Comparison of ENCODE assay signal across 8 mouse cellular contexts in the genomic region with DNA sequence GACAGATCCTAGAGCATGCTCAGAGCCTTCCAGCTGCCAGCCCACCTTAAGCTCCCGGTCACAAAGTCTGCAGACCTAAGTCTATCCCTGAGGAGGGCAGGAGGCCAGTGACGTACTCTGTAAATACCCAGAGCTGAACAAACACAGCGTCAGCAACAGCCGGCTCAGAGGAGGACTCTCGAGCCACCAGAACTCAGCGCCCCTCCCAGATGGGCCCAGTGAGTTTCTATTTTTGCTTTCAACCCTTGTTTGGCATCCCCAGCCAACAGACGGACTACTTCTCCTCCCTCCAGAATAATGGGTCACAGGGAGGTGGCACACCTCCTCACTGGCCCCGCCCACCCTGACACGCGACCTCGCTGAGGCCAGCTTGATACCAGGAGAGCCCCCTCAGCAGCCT. TPM values are rescaled to one million over a fixed set of nuclear protein-coding genes. Genes with fewer than 3 reads are reported as not detected.
DNase-seq lines count a peak whose midpoint lies in the region; ATAC-seq and TF ChIP-seq lines count a peak whose summit lies in the region.

No protein-coding gene starts in this region.

- no peak for TF ChIP-seq CTCF in cortical plate, adult 2 months (IDR thresholded peaks at IDR 0.05; ENCODE audit: extremely low read depth, insufficient read depth, low read length)

- H3K9ac ChIP-seq in liver, embryonic 12.5 days: no peak overlapping the region
- no peak overlapping the region for H3K9ac ChIP-seq in liver, embryonic 11.5 days (ENCODE audit: low read depth, low read length)
- no peak overlapping the region for H3K9ac ChIP-seq in heart, embryonic 15.5 days
- peak overlapping the region; percentile 32; the same call in 1 of the 2 replicates for H3K9ac ChIP-seq in lung, embryonic 16.5 days (ENCODE audit: low read length)
- H3K9ac ChIP-seq in forebrain, embryonic 12.5 days: no peak overlapping the region

- H3K27me3 ChIP-seq in liver, embryonic 12.5 days (replicated peaks): peaks cover 54% of the 10 kb centered on the region
- H3K27me3 ChIP-seq in liver, embryonic 11.5 days (replicated peaks; ENCODE audit: control insufficient read depth, insufficient read depth, low read length): peaks cover 30% of the 10 kb centered on the region
- H3K27me3 ChIP-seq in heart, embryonic 15.5 days: peaks cover 18% of the 10 kb centered on the region
- H3K27me3 ChIP-seq in lung, embryonic 16.5 days (ENCODE audit: control insufficient read depth, insufficient read depth, low read depth, low read length): peaks cover 11% of the 10 kb centered on the region
- H3K27me3 ChIP-seq in forebrain, embryonic 12.5 days: peaks cover 68% of the 10 kb centered on the region

- no peaks in the 10 kb centered on the region for H3K4me1 ChIP-seq in liver, embryonic 12.5 days
- 0 out of 2 replicates have a peak, but pooled peaks cover 3% of the 10 kb centered on the region for H3K4me1 ChIP-seq in liver, embryonic 11.5 days (replicated peaks; ENCODE audit: control insufficient read depth, insufficient read depth, low read length)
- peaks cover 19% of the 10 kb centered on the region for H3K4me1 ChIP-seq in cortical plate, adult 2 months (ENCODE audit: control insufficient read depth, insufficient read depth, low read length)
- H3K4me1 ChIP-seq in heart, embryonic 15.5 days (replicated peaks): peaks cover 44% of the 10 kb centered on the region
- peaks cover 36% of the 10 kb centered on the region for H3K4me1 ChIP-seq in lung, embryonic 16.5 days (replicated peaks; ENCODE audit: control insufficient read depth, insufficient read depth, low read length)
- H3K4me1 ChIP-seq in forebrain, embryonic 12.5 days: peaks cover 13% of the 10 kb centered on the region

- no peak for ATAC-seq in liver, embryonic 12.5 days
- no peak for ATAC-seq in liver, embryonic 11.5 days (replicated peaks; ENCODE audit: low FRiP score)
- ATAC-seq in heart, embryonic 15.5 days (replicated peaks; ENCODE audit: insufficient number of reproducible peaks, insufficient read depth, low FRiP score, low read depth): peak; percentile 75
- peak; percentile 73 for ATAC-seq in lung, embryonic 16.5 days (ENCODE audit: low read depth)
- ATAC-seq in forebrain, embryonic 12.5 days (ENCODE audit: low FRiP score): no peak
- no peak for ATAC-seq in erythroid progenitor cell, adult 5-6 weeks (replicated peaks; ENCODE audit: low FRiP score, poor library complexity, severe bottlenecking)

- H3K4me2 ChIP-seq in liver, embryonic 12.5 days: peak overlapping the region; percentile 7; the same call in 1 of the 2 replicates
- no peak overlapping the region for H3K4me2 ChIP-seq in liver, embryonic 11.5 days
- H3K4me2 ChIP-seq in heart, embryonic 15.5 days: peak overlapping the region; percentile 36
- H3K4me2 ChIP-seq in lung, embryonic 16.5 days (ENCODE audit: low read depth, low read length): peak overlapping the region; percentile 28
- H3K4me2 ChIP-seq in forebrain, embryonic 12.5 days: no peak overlapping the region

- DNase-seq in liver, embryonic 11.5 days (ENCODE audit: low spot score): no peak
- no peak for DNase-seq in MN1 (ENCODE audit: low spot score)

- no peak for TF ChIP-seq POLR2A in cortical plate, adult 2 months (IDR thresholded peaks at IDR 0.05; ENCODE audit: extremely low read depth, insufficient read depth, low read length)

- no peaks in the 10 kb centered on the region for H3K36me3 ChIP-seq in liver, embryonic 12.5 days
- no peaks in the 10 kb centered on the region for H3K36me3 ChIP-seq in liver, embryonic 11.5 days (ENCODE audit: control insufficient read depth, insufficient read depth, low read length)
- H3K36me3 ChIP-seq in heart, embryonic 15.5 days: no peaks in the 10 kb centered on the region
- H3K36me3 ChIP-seq in lung, embryonic 16.5 days (ENCODE audit: control insufficient read depth, insufficient read depth, low read length): no peaks in the 10 kb centered on the region
- H3K36me3 ChIP-seq in forebrain, embryonic 12.5 days (replicated peaks): no peaks in the 10 kb centered on the region

- H3K4me3 ChIP-seq in liver, embryonic 12.5 days: no peak overlapping the region
- H3K4me3 ChIP-seq in liver, embryonic 11.5 days (ENCODE audit: low read depth, low read length): no peak overlapping the region
- H3K4me3 ChIP-seq in cortical plate, adult 2 months (ENCODE audit: insufficient read depth, low read length): no peak overlapping the region
- H3K4me3 ChIP-seq in heart, embryonic 15.5 days: no peak overlapping the region
- no peak overlapping the region for H3K4me3 ChIP-seq in lung, embryonic 16.5 days (ENCODE audit: low read length)
- H3K4me3 ChIP-seq in forebrain, embryonic 12.5 days (replicated peaks): no peak overlapping the region

- H3K9me3 ChIP-seq in liver, embryonic 12.5 days (replicated peaks): no peaks in the 10 kb centered on the region
- no peaks in the 10 kb centered on the region for H3K9me3 ChIP-seq in liver, embryonic 11.5 days (ENCODE audit: control insufficient read depth, low read length)
- no peaks in the 10 kb centered on the region for H3K9me3 ChIP-seq in heart, embryonic 15.5 days (replicated peaks)
- no peaks in the 10 kb centered on the region for H3K9me3 ChIP-seq in lung, embryonic 16.5 days (ENCODE audit: control insufficient read depth, low read length)
- no peaks in the 10 kb centered on the region for H3K9me3 ChIP-seq in forebrain, embryonic 12.5 days

- WGBS in liver, embryonic 12.5 days (ENCODE audit: insufficient replicate concordance): 19% methylated on average over 11 of the region's 11 CpGs
- 12% methylated on average over 11 of the region's 11 CpGs for WGBS in liver, embryonic 11.5 days
- 8% methylated on average over 11 of the region's 11 CpGs for WGBS in heart, embryonic 15.5 days
- WGBS in lung, embryonic 16.5 days: 5% methylated on average over 11 of the region's 11 CpGs
- WGBS in forebrain, embryonic 12.5 days: 13% methylated on average over 11 of the region's 11 CpGs

- H3K27ac ChIP-seq in liver, embryonic 12.5 days: no peak overlapping the region
- no peak overlapping the region for H3K27ac ChIP-seq in liver, embryonic 11.5 days (ENCODE audit: low read depth, low read length)
- 0 out of 2 replicates have a peak overlapping the region, but pooled peaks have one; percentile 26 for H3K27ac ChIP-seq in cortical plate, adult 2 months (ENCODE audit: insufficient read depth, low read length)
- H3K27ac ChIP-seq in heart, embryonic 15.5 days: peak overlapping the region; percentile 89
- H3K27ac ChIP-seq in lung, embryonic 16.5 days (ENCODE audit: low read length): peak overlapping the region; percentile 97
- H3K27ac ChIP-seq in forebrain, embryonic 12.5 days: no peak overlapping the region

RNA-seq across cellular contexts. Expression of a gene that starts 5.6 kb away (rescaled TPM):
- 0.18 and 0.19 TPM in 2 replicates for polyA plus RNA-seq in liver, embryonic 12.5 days (2016; fragmentation: Nextera tagmentation; extraction: Ambion mirVana)
- 0.08 and 0.31 TPM in 2 replicates for polyA plus RNA-seq in liver, embryonic 11.5 days (2014; fragmentation: Nextera tagmentation; extraction: Ambion mirVana)
- polyA plus RNA-seq in cortical plate, adult 2 months (2012; rRNA removed): 69.5 and 72.8 TPM in 2 replicates
- 0.21 and 0.55 TPM in 2 replicates for polyA plus RNA-seq in heart, embryonic 15.5 days (2015; fragmentation: Nextera tagmentation; extraction: Ambion mirVana)
- 2.3 and 2.9 TPM in 2 replicates for polyA plus RNA-seq in lung, embryonic 16.5 days (2015; fragmentation: Nextera tagmentation; extraction: Ambion mirVana)
- polyA plus RNA-seq in forebrain, embryonic 12.5 days (2016; fragmentation: Nextera tagmentation; extraction: Ambion mirVana): 0.41 and 0.58 TPM in 2 replicates
- total RNA-seq in erythroid progenitor cell, adult 5-6 weeks (2015; ENCODE audit: low replicate concordance): not detected in 2 replicates
- not detected in 2 replicates for total RNA-seq in erythroid progenitor cell, adult 5-6 weeks (2017; ENCODE audit: low replicate concordance)

Comparison
In these comparisons a context has a peak if more than half of its experiments do, and no peak if none do; other contexts are left out.
1. H3K4me2 ChIP-seq: peak in liver, embryonic 12.5 days (single experiment), heart, embryonic 15.5 days (single experiment) and lung, embryonic 16.5 days (single experiment); none in liver, embryonic 11.5 days (single experiment) and forebrain, embryonic 12.5 days (single experiment).
2. ATAC-seq: peak in heart, embryonic 15.5 days (single experiment) and lung, embryonic 16.5 days (single experiment); none in liver, embryonic 12.5 days (single experiment), liver, embryonic 11.5 days (single experiment), forebrain, embryonic 12.5 days (single experiment) and erythroid progenitor cell, adult 5-6 weeks (single experiment).
3. H3K27ac ChIP-seq: peak in cortical plate, adult 2 months (single experiment), heart, embryonic 15.5 days (single experiment) and lung, embryonic 16.5 days (single experiment); none in liver, embryonic 12.5 days (single experiment), liver, embryonic 11.5 days (single experiment) and forebrain, embryonic 12.5 days (single experiment).
4. RNA of a gene that starts 5.6 kb away (polyA plus RNA-seq): 69.5 to 72.8 TPM in cortical plate, adult 2 months; 2.3 to 2.9 TPM in lung, embryonic 16.5 days, 0.41 to 0.58 TPM in forebrain, embryonic 12.5 days, 0.21 to 0.55 TPM in heart, embryonic 15.5 days, 0.18 to 0.19 TPM in liver, embryonic 12.5 days and 0.08 to 0.31 TPM in liver, embryonic 11.5 days; every median in the first group is over 10 times any median in the second.